Mouse (Mus musculus) embryonic facial prominence, embryonic 13.5 days (tissue): ENCODE measurements around the gene Abhd12. TPM values are rescaled to one million over a fixed set of nuclear protein-coding genes. Genes with fewer than 3 reads are reported as not detected.

Source experiments
- ATAC-seq: fragments of 200-750 bp; cut with Nextera tagmentation; 2 replicates; pipeline ENCODE4 v1.8.0; 2017; ENCODE audit warnings: low read depth; ENCODE audit not compliant: insufficient number of reproducible peaks, insufficient read depth, low FRiP score, low TSS enrichment
- H3K27ac ChIP-seq: fragments of 300-500 bp; sonication (generic); 2 replicates; pipeline ENCODE4 v1.5.1; 2015; ENCODE audit warnings: moderate library complexity, mild to moderate bottlenecking, inconsistent platforms
- H3K27me3 ChIP-seq: fragments of 300-500 bp; sonication (generic); 2 replicates; pipeline ENCODE4 v1.6.1; 2015; ENCODE audit warnings: mild to moderate bottlenecking, inconsistent platforms
- H3K36me3 ChIP-seq: fragments of 300-500 bp; sonication (generic); 2 replicates; pipeline ENCODE4 v1.6.1; 2015; ENCODE audit warnings: mild to moderate bottlenecking, inconsistent platforms
- H3K4me1 ChIP-seq: fragments of 300-500 bp; sonication (generic); 2 replicates; pipeline ENCODE4 v1.6.1; 2015; ENCODE audit warnings: inconsistent platforms
- H3K4me2 ChIP-seq: fragments of 300-500 bp; sonication (generic); 2 replicates; pipeline ENCODE4 v1.6.1; 2015; ENCODE audit warnings: moderate library complexity, mild to moderate bottlenecking, inconsistent platforms
- H3K4me3 ChIP-seq: fragments of 300-500 bp; sonication (generic); 2 replicates; pipeline ENCODE4 v1.5.1; 2015; ENCODE audit warnings: mild to moderate bottlenecking, inconsistent platforms
- H3K9ac ChIP-seq: fragments of 300-500 bp; sonication (generic); 2 replicates; pipeline ENCODE4 v1.6.1; 2015; ENCODE audit warnings: mild to moderate bottlenecking, inconsistent platforms
- H3K9me3 ChIP-seq: fragments of 300-500 bp; sonication (generic); 2 replicates; pipeline ENCODE4 v1.6.1; 2016; ENCODE audit warnings: inconsistent platforms
- WGBS: fragments of 180-500 bp; shearing (Covaris S2); methylation state at CpG from one replicate; pipeline ENCODE4 v1.1.7; 2015; ENCODE audit warnings: mixed read lengths; 5-methylcytosine and 5-hydroxymethylcytosine counted together
- polyA plus RNA-seq: library from polyadenylated mRNA; unstranded; fragments of >200 nt; fragmentation: Nextera tagmentation; extraction: Ambion mirVana; gene quantifications from 2 replicates; pipeline ENCODE4 v1.2.1, GENCODE M21; 2015

Abhd12 gene
- polyA plus RNA-seq, 1 experiment from 2014 or later: 69.5 TPM

- Histone ChIP-seq H3K36me3 (peaks cover 56% of the 10 kb centered on the region), H3K4me3 (no peak overlapping the region), H3K9me3 (no peaks in the 10 kb centered on the region), H3K27me3 (no peaks in the 10 kb centered on the region), H3K9ac (no peak overlapping the region), H3K27ac (no peak overlapping the region), H3K4me1 (peaks cover 9% of the 10 kb centered on the region), H3K4me2 (no peak overlapping the region)
- WGBS: 78% methylated on average over 4 of the region's 4 CpGs
- ATAC-seq: no peak
These were observed 111.2 kb downstream of the Abhd12 start for GRCm38 (mm10) chr2:150793320-150793719.

GRCm38 (mm10) chr2:150788768-150789550, 115.6 kb downstream of the Abhd12 start:
- Histone ChIP-seq H3K27me3 (no peaks in the 10 kb centered on the region), H3K9ac (0 out of 2 replicates have a peak overlapping the region, but pooled peaks have one; percentile 27), H3K4me2 (peak overlapping the region; percentile 68), H3K9me3 (no peaks in the 10 kb centered on the region), H3K4me1 (peaks cover 30% of the 10 kb centered on the region), H3K4me3 (no peak overlapping the region), H3K27ac (no peak overlapping the region), H3K36me3 (peaks cover 22% of the 10 kb centered on the region)
- 59% methylated on average over 4 of the region's 4 CpGs for WGBS
- ATAC-seq: no peak

GRCm38 (mm10) chr2:150787234-150787771, 117.2 kb downstream of the Abhd12 start:
- H3K36me3 ChIP-seq: peaks cover 10% of the 10 kb centered on the region
- peak overlapping the region; percentile 68 for H3K4me2 ChIP-seq
- H3K27ac ChIP-seq: peak overlapping the region; percentile 78; the same call in 1 of the 2 replicates
- 1% methylated on average over 22 of the region's 23 CpGs for WGBS
- H3K9me3 ChIP-seq: no peaks in the 10 kb centered on the region
- H3K4me3 ChIP-seq: peak overlapping the region; percentile 62
- H3K27me3 ChIP-seq: no peaks in the 10 kb centered on the region
- H3K9ac ChIP-seq: peak overlapping the region; percentile 73
- H3K4me1 ChIP-seq: peaks cover 30% of the 10 kb centered on the region
- ATAC-seq: peak; percentile 48

- ATAC-seq: peak; percentile 95
- Histone ChIP-seq H3K9ac (peak within 1 kb of the TSS; percentile 73), H3K9me3 (no peaks in the 10 kb centered on the region), H3K4me1 (peaks cover 30% of the 10 kb centered on the region), H3K4me2 (peak within 1 kb of the TSS; percentile 68), H3K27ac (peak within 1 kb of the TSS; percentile 78), H3K27me3 (no peaks in the 10 kb centered on the region), H3K4me3 (peak within 1 kb of the TSS; percentile 62), H3K36me3 (peaks cover 4% of the 10 kb centered on the region; the same call in 1 of the 2 replicates)
- 2% methylated on average over 56 of the region's 58 CpGs for WGBS
These were observed 118.0 kb downstream of the Abhd12 start, which contains the start of gene Pygb for GRCm38 (mm10) chr2:150786251-150787180. Gene Pygb (plus strand): TSS chr2:150786735.

GRCm38 (mm10) chr2:150782801-150783200, 121.7 kb downstream of the Abhd12 start:
- 74% methylated on average over 2 of the region's 2 CpGs for WGBS
- ATAC-seq: no peak
- no peaks in the 10 kb centered on the region for H3K36me3 ChIP-seq
- peaks cover 21% of the 10 kb centered on the region for H3K4me1 ChIP-seq
- H3K9me3 ChIP-seq: no peaks in the 10 kb centered on the region
- H3K9ac ChIP-seq: no peak overlapping the region
- no peak overlapping the region for H3K4me3 ChIP-seq
- no peak overlapping the region for H3K4me2 ChIP-seq
- H3K27ac ChIP-seq: no peak overlapping the region
- no peaks in the 10 kb centered on the region for H3K27me3 ChIP-seq

Other genes with a start within 250 kb of the Abhd12 start
- gene Acss1, start 236.2 kb downstream of the Abhd12 start, polyA plus RNA-seq: 5.3 and 5.8 TPM in 2 replicates
- not detected in 2 replicates for gene Vsx1, start 215.4 kb downstream of the Abhd12 start, polyA plus RNA-seq
- 29.2 and 29.5 TPM in 2 replicates for gene Entpd6, start 155.7 kb downstream of the Abhd12 start, polyA plus RNA-seq
- gene Pygb, start 118.0 kb downstream of the Abhd12 start, polyA plus RNA-seq: 89.4 and 100 TPM in 2 replicates
- gene Gins1, start 659 bp upstream of the Abhd12 start, polyA plus RNA-seq: 52.2 and 54.9 TPM in 2 replicates
- gene Ninl, start 134.6 kb upstream of the Abhd12 start, polyA plus RNA-seq: 8.4 and 11.1 TPM in 2 replicates
- gene Nanp, start 134.7 kb upstream of the Abhd12 start, polyA plus RNA-seq: 52.5 and 53.9 TPM in 2 replicates
- gene Gm14151, start 187.6 kb upstream of the Abhd12 start, polyA plus RNA-seq: not detected in 2 replicates
- not detected in 2 replicates for gene Gm14147, start 193.5 kb upstream of the Abhd12 start, polyA plus RNA-seq